Mouse (Mus musculus): ENCODE measurements around the gene Man2b2.

Gene Man2b2

DNA sequence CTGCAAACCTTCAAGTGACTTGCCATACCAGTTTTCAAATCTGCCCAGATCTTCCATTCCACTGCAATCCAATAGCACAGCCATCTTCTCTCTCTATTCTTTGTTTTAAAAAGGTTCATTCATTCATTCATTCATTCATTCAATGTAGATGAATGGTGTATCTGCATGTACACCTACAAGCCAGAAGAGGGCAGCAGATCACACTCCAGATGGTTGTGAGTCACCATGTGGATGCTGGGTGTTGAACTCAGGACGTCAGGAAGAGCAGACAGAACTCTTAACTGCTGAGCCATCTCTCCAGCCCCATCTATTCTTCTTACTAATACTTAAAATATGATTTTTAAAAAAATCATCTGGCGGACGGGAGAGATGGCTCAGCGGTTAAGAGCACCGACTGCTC lies 73.4 kb downstream of the Man2b2 start:
- DNase-seq, result no peak

All from liver (tissue).